Mouse (Mus musculus): ENCODE data around the gene Rbm25. TPM values are rescaled to one million over a fixed set of nuclear protein-coding genes. Genes with fewer than 3 reads are reported as not detected.
A peak's percentile ranks its signal among the peaks of the same experiment; 100 is the strongest.
"Not testable (repeated sequence)": the region's sequence is repeated elsewhere in the genome, so short reads cannot be mapped to it uniquely, and the experiment has no call there.

Gene Rbm25
- 81.7 and 85.0 TPM in 2 replicates for polyA plus RNA-seq (2015; fragmentation: Nextera tagmentation; extraction: Ambion mirVana)

DNA sequence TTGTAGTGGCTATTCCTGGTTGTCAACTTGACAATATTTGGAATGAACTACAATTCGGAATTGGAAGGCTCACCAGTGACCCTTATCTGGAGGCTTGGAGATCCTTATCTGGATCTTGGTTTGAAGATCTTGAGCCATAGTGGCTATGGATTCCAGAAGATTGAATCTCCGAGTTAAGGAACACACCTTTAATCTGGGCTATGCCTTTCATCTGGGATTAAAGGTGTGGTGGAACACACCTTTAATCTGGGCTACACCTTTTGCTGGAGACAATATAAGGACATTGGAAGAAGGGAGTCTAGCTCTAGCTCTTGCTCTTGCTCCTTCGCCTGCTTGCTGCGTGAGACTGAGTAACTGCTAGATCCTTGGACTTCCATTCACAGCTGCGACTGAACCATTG is at the start of gene Rbm25:
Gene Rbm25 (plus strand): TSS at position 301 of the 400 bp plus-strand sequence.
- WGBS (ENCODE audit: insufficient replicate concordance): no CpG with 5 or more reads among the region's 5 CpGs
- ATAC-seq; H3K27me3 ChIP-seq (ENCODE audit: insufficient read depth, low read length); DNase-seq; H3K36me3 ChIP-seq (replicated peaks; ENCODE audit: insufficient read depth, low read length); H3K4me1 ChIP-seq (ENCODE audit: insufficient read depth); H3K9me3 ChIP-seq (ENCODE audit: low read length): not testable (repeated sequence)
- H3K4me3 ChIP-seq (ENCODE audit: low read depth, low read length): peak within 1 kb of the TSS; percentile 95
- H3K27ac ChIP-seq (ENCODE audit: low read depth): peak within 1 kb of the TSS; percentile 91
- H3K9ac ChIP-seq (replicated peaks): peak within 1 kb of the TSS; percentile 97
- H3K4me2 ChIP-seq (ENCODE audit: low read depth, low read length): peak within 1 kb of the TSS; percentile 85

DNA sequence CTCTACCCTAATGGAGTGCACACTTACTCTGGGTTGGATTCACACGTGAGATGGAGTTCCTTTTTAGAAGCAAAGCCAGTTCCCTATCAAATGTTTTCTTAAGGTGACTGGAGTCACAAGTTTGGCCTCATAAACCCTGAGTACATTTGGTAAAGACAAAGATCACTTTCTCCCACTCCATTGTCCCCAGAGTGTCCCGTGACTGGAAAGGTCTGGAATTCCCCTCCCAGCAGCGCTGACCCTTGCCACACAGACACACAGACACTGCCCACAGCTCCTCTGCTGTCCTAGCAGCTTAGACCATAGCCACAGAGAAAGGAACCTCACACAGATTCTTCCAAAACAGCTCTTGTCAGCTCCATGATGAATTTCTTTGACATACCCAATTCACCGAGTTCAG is 48.9 kb upstream of the Rbm25 start:
- H3K4me3 ChIP-seq (ENCODE audit: low read depth, low read length): no peak overlapping the region
- ATAC-seq (no peak), DNase-seq (no peak)
- H3K4me2 ChIP-seq (ENCODE audit: low read depth, low read length): no peak overlapping the region
- TF ChIP-seq EP300 (IDR thresholded peaks at IDR 0.05; ENCODE audit: low read depth) (no peak), CTCF (IDR thresholded peaks at IDR 0.05; ENCODE audit: low read depth) (no peak)
- H3K27me3 ChIP-seq (ENCODE audit: insufficient read depth, low read length): no peaks in the 10 kb centered on the region
- peak overlapping the region; percentile 4; the same call in 1 of the 2 replicates for H3K27ac ChIP-seq (ENCODE audit: low read depth)
- H3K9ac ChIP-seq (replicated peaks): no peak overlapping the region
- peaks cover 32% of the 10 kb centered on the region for H3K36me3 ChIP-seq (replicated peaks; ENCODE audit: insufficient read depth, low read length)
- peaks cover 37% of the 10 kb centered on the region for H3K4me1 ChIP-seq (ENCODE audit: insufficient read depth)
- WGBS (ENCODE audit: insufficient replicate concordance): 65% methylated on average over 4 of the region's 4 CpGs
- no peaks in the 10 kb centered on the region for H3K9me3 ChIP-seq (ENCODE audit: low read length)

- Histone ChIP-seq H3K4me1 (ENCODE audit: insufficient read depth) (peaks cover 37% of the 10 kb centered on the region), H3K9ac (replicated peaks) (no peak overlapping the region), H3K27me3 (ENCODE audit: insufficient read depth, low read length) (no peaks in the 10 kb centered on the region), H3K27ac (ENCODE audit: low read depth) (peak overlapping the region; percentile 4; the same call in 1 of the 2 replicates), H3K4me2 (ENCODE audit: low read depth, low read length) (no peak overlapping the region), H3K4me3 (ENCODE audit: low read depth, low read length) (no peak overlapping the region), H3K9me3 (ENCODE audit: low read length) (no peaks in the 10 kb centered on the region), H3K36me3 (replicated peaks; ENCODE audit: insufficient read depth, low read length) (peaks cover 34% of the 10 kb centered on the region)
- DNase-seq: no peak
- no peak for ATAC-seq
- TF ChIP-seq CTCF (IDR thresholded peaks at IDR 0.05; ENCODE audit: low read depth) (no peak), EP300 (IDR thresholded peaks at IDR 0.05; ENCODE audit: low read depth) (no peak)
- WGBS (ENCODE audit: insufficient replicate concordance): 92% methylated on average over 4 of the region's 4 CpGs
These were observed 48.3 kb upstream of the Rbm25 start for GRCm38 (mm10) chr12:83582747-83583146.

- Histone ChIP-seq H3K9me3 (ENCODE audit: low read length) (no peaks in the 10 kb centered on the region), H3K4me2 (ENCODE audit: low read depth, low read length) (no peak overlapping the region), H3K4me3 (ENCODE audit: low read depth, low read length) (no peak overlapping the region), H3K27ac (ENCODE audit: low read depth) (no peak overlapping the region), H3K27me3 (ENCODE audit: insufficient read depth, low read length) (no peaks in the 10 kb centered on the region), H3K4me1 (ENCODE audit: insufficient read depth) (peaks cover 6% of the 10 kb centered on the region; the same call in 1 of the 2 replicates), H3K9ac (replicated peaks) (no peak overlapping the region), H3K36me3 (replicated peaks; ENCODE audit: insufficient read depth, low read length) (peaks cover 52% of the 10 kb centered on the region)
- TF ChIP-seq CTCF (IDR thresholded peaks at IDR 0.05; ENCODE audit: low read depth): no peak
- TF ChIP-seq EP300 (IDR thresholded peaks at IDR 0.05; ENCODE audit: low read depth): no peak
- 94% methylated on average over 5 of the region's 5 CpGs for WGBS (ENCODE audit: insufficient replicate concordance)
- DNase-seq: no peak
- ATAC-seq: no peak
These were observed 44.4 kb upstream of the Rbm25 start for GRCm38 (mm10) chr12:83586628-83587027.

GRCm38 (mm10) chr12:83591754-83592501 is 39.1 kb upstream of the Rbm25 start:
- peak overlapping the region; percentile 30 for H3K4me2 ChIP-seq (ENCODE audit: low read depth, low read length)
- H3K4me1 ChIP-seq (ENCODE audit: insufficient read depth): peaks cover 26% of the 10 kb centered on the region
- TF ChIP-seq EP300 (IDR thresholded peaks at IDR 0.05; ENCODE audit: low read depth): 0 out of 2 replicates have a peak, but pooled peaks have one; percentile 18
- no peak for TF ChIP-seq CTCF (IDR thresholded peaks at IDR 0.05; ENCODE audit: low read depth)
- H3K9me3 ChIP-seq (ENCODE audit: low read length): no peaks in the 10 kb centered on the region
- H3K4me3 ChIP-seq (ENCODE audit: low read depth, low read length): no peak overlapping the region
- peak overlapping the region; percentile 88 for H3K27ac ChIP-seq (ENCODE audit: low read depth)
- DNase-seq: no peak
- WGBS (ENCODE audit: insufficient replicate concordance): 62% methylated on average over 8 of the region's 8 CpGs
- H3K36me3 ChIP-seq (replicated peaks; ENCODE audit: insufficient read depth, low read length): peaks cover 53% of the 10 kb centered on the region
- peak; percentile 61 for ATAC-seq
- no peaks in the 10 kb centered on the region for H3K27me3 ChIP-seq (ENCODE audit: insufficient read depth, low read length)
- peak overlapping the region; percentile 46 for H3K9ac ChIP-seq (replicated peaks)

DNA sequence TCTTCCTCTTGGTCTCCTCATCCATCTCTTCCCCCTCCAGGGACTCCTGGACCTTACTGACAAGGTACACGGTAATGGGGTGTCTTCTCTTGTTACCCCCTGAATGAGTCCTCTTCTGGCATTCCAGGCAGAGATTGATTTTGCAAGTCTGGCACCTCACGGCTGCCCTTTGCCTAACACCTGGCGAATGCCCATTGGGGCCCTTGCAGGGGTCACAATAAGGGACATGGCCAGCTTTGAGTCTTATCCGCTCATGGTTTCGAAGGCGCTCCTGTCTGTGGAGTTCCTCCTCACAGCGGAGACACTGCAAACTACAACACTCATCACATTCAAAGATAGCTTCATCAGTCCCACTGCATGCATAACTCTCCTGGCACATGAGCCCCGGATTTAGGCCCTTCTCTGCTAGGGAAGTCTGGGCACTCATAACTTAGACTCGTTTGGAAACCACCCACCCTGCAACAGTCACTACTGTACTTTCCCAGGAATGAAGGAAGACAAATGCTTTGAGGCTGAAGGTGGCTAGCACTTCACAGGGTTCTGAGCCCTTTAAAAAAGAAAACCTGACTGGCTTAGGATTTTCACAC is 36.5 kb upstream of the Rbm25 start:
- ATAC-seq (no peak), DNase-seq (no peak)
- no peaks in the 10 kb centered on the region for H3K27me3 ChIP-seq (ENCODE audit: insufficient read depth, low read length)
- H3K27ac ChIP-seq (ENCODE audit: low read depth): no peak overlapping the region
- H3K9ac ChIP-seq (replicated peaks): peak overlapping the region; percentile 34
- TF ChIP-seq EP300 (IDR thresholded peaks at IDR 0.05; ENCODE audit: low read depth): no peak
- TF ChIP-seq CTCF (IDR thresholded peaks at IDR 0.05; ENCODE audit: low read depth): no peak
- no peak overlapping the region for H3K4me3 ChIP-seq (ENCODE audit: low read depth, low read length)
- peaks cover 26% of the 10 kb centered on the region for H3K4me1 ChIP-seq (ENCODE audit: insufficient read depth)
- no peak overlapping the region for H3K4me2 ChIP-seq (ENCODE audit: low read depth, low read length)
- H3K36me3 ChIP-seq (replicated peaks; ENCODE audit: insufficient read depth, low read length): peaks cover 32% of the 10 kb centered on the region; the same call in 1 of the 2 replicates
- 85% methylated on average over 9 of the region's 9 CpGs for WGBS (ENCODE audit: insufficient replicate concordance)
- no peaks in the 10 kb centered on the region for H3K9me3 ChIP-seq (ENCODE audit: low read length)
